Mouse (Mus musculus) heart, postnatal 14 days (tissue): ENCODE data around the gene Gm6356. TPM values are rescaled to one million over a fixed set of nuclear protein-coding genes. Genes with fewer than 3 reads are reported as not detected.
"Not testable (repeated sequence)": the region's sequence is repeated elsewhere in the genome, so short reads cannot be mapped to it uniquely, and the experiment has no call there.

ENCODE experiments used
- DNase-seq, 2 experiments: peaks; one replicate each; pipeline ENCODE4 v3.0.0; 2021 to 2022
- intact Hi-C: fragments of 180-260 bp; cut with DNase I; formaldehyde crosslinking; loops from one replicate; pipeline ENCODE4 v1.15.1; 2025
- long read RNA-seq, 2 experiments: library from polyadenylated mRNA; stranded (forward); transcript quantifications; one replicate each; pipeline ENCODE4 v2.0.0; 2021
- total RNA-seq, 2 experiments: library from RNA; stranded (reverse); gene quantifications; 2 replicates each; pipeline ENCODE4 v1.2.3; 2021

The Gm6356 gene
- total RNA-seq = not detected
- long read RNA-seq, experiment 1 = 0 reads
- long read RNA-seq, experiment 2 = 0 reads

- intact Hi-C loops, DNase-seq: not testable (repeated sequence)
Measured at GRCm38 (mm10) chr14:6973718-6974117, at the start of gene Gm6356. TSS of gene Gm6356 (minus strand) at chr14:6973818.

Other genes starting within 250 kb of the Gm6356 start
- under 1 TPM in 1 of 2 experiments, not detected in 1; 0.78 TPM for gene Gm3636, start 231.5 kb downstream of the Gm6356 start, total RNA-seq
- under 1 TPM in 1 of 2 experiments, not detected in 1; 0.29 TPM for gene Gm8362, start 199.4 kb downstream of the Gm6356 start, total RNA-seq
- not detected for gene Gm3642, start 133.5 kb downstream of the Gm6356 start, total RNA-seq
- gene Gm3667, start 83.9 kb downstream of the Gm6356 start, total RNA-seq = under 1 TPM; 0.33 to 0.56 TPM
- under 1 TPM; 0.24 to 0.33 TPM for gene Gm10406, start 53.6 kb upstream of the Gm6356 start, total RNA-seq
- not detected for gene Gm3685, start 71.2 kb upstream of the Gm6356 start, total RNA-seq
- gene Gm3696, start 126.8 kb upstream of the Gm6356 start, total RNA-seq = under 1 TPM in 1 of 2 experiments, not detected in 1; 0.32 TPM
- gene Gm6676, start 151.6 kb upstream of the Gm6356 start, total RNA-seq = not detected
- under 1 TPM; 0.48 to 0.56 TPM for gene Gm3512, start 200.7 kb upstream of the Gm6356 start, total RNA-seq
- gene Gm16434, start 220.7 kb upstream of the Gm6356 start, total RNA-seq = not detected